Mouse (Mus musculus): Measurements from ENCODE around the gene Nop53.

DNA sequence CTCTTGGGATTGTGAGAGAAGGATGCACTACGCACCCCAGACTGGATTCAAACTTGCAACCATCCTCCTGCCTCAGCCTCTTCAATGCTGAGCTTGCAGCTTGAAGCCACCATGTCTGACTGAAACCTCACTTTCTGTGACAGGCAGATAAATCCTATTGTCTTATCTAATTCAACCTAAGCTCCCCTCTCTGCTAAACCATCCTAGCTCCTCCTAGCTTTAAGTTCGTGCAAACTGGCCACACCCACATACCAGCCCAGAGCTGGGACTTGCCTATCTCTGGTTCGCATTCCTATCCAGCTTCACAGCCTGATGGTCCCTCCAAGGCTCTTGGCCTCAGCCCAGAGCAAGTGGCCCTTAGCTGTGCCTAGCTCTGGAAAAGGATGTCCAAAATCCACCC is 6.5 kb upstream of the Nop53 start:
- TF ChIP-seq GATA1 (IDR thresholded peaks at IDR 0.05; ENCODE audit: borderline replicate concordance, low read length) (no peak), FLI1 (IDR thresholded peaks at IDR 0.05; ENCODE audit: low read length) (no peak)
